Mouse (Mus musculus) lung, postnatal 36 days (tissue): ENCODE measurements around the gene Cdan1.

Experiments
- DNase-seq: peaks from one replicate; pipeline ENCODE4 v3.0.0; 2022; ENCODE audit warnings: mixed read lengths

Cdan1 gene

GRCm38 (mm10) chr2:120849449-120850423 is at the start of gene Cdan1:
Gene Cdan1, minus strand, starts transcription at chr2:120850128.
- DNase-seq = peak; percentile 44

- DNase-seq = no peak
These were observed 46.4 kb upstream of the Cdan1 start for GRCm38 (mm10) chr2:120896361-120896760.

- peak; percentile 13 for DNase-seq
These were observed 37.7 kb upstream of the Cdan1 start for GRCm38 (mm10) chr2:120887601-120888000.

- DNase-seq = no peak
These were observed 23.3 kb upstream of the Cdan1 start for GRCm38 (mm10) chr2:120873192-120873591.

GRCm38 (mm10) chr2:120871447-120872336 is 21.8 kb upstream of the Cdan1 start:
- DNase-seq = peak; percentile 59

GRCm38 (mm10) chr2:120867336-120867735 is 17.4 kb upstream of the Cdan1 start:
- no peak for DNase-seq

- DNase-seq = peak; percentile 32
These were observed 16.6 kb upstream of the Cdan1 start for GRCm38 (mm10) chr2:120866561-120866960.

GRCm38 (mm10) chr2:120863389-120863788 is 13.5 kb upstream of the Cdan1 start:
- no peak for DNase-seq

GRCm38 (mm10) chr2:120860699-120861098 is 10.8 kb upstream of the Cdan1 start:
- DNase-seq = no peak

GRCm38 (mm10) chr2:120858131-120858530 is 8.2 kb upstream of the Cdan1 start:
- DNase-seq = no peak

GRCm38 (mm10) chr2:120853151-120853550 is 3.2 kb upstream of the Cdan1 start:
- no peak for DNase-seq

- no peak for DNase-seq
These were observed 2.7 kb upstream of the Cdan1 start for GRCm38 (mm10) chr2:120852626-120853025.

GRCm38 (mm10) chr2:120850424-120851082 is 625 bp upstream of the Cdan1 start, which contains the start of gene Ttbk2:
Gene Ttbk2, minus strand, starts transcription at chr2:120850604.
- DNase-seq = peak; percentile 98

GRCm38 (mm10) chr2:120845280-120845679 is 4.6 kb downstream of the Cdan1 start:
- DNase-seq = no peak

GRCm38 (mm10) chr2:120843990-120844389 is 5.9 kb downstream of the Cdan1 start:
- no peak for DNase-seq

GRCm38 (mm10) chr2:120841211-120841610 is 8.7 kb downstream of the Cdan1 start:
- no peak for DNase-seq

- no peak for DNase-seq
These were observed 14.8 kb downstream of the Cdan1 start for GRCm38 (mm10) chr2:120835167-120835566.

GRCm38 (mm10) chr2:120826936-120827638 is 22.8 kb downstream of the Cdan1 start:
- no peak for DNase-seq

- no peak for DNase-seq
These were observed 79.5 kb downstream of the Cdan1 start for GRCm38 (mm10) chr2:120770265-120770935.

GRCm38 (mm10) chr2:120761922-120762321 is 88.0 kb downstream of the Cdan1 start:
- no peak for DNase-seq

- DNase-seq = no peak
These were observed 101.9 kb downstream of the Cdan1 start for GRCm38 (mm10) chr2:120748041-120748440.
